Mouse (Mus musculus): ENCODE data around the gene P4hb. TPM values are rescaled to one million over a fixed set of nuclear protein-coding genes. Genes with fewer than 3 reads are reported as not detected.

Gene P4hb
- polyA plus RNA-seq, 1 experiment from 2014 or later, result 485 TPM

DNA sequence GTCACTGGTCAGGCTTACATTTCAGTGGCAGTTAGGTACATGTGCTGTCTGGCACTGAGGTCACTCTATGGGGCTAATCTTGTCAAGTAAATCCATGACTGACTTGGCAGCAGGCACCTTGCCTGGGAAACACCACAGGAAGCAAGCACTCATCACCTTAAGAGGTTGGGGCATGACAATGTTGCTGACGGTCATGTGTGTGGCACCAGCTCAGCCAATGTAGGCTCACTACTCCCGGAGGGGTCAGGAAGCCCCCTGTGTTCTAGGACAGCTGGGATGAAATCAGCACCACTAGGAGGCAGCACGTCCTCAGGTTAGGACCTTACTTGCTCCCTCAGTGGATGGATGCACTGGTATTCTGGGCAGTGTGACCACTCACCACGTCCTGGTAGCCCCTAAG lies 31.1 kb downstream of the P4hb start:
- H3K27ac ChIP-seq, result no peak overlapping the region
- no peak for DNase-seq (ENCODE audit: extremely low spot score, low spot score)
- peaks cover 44% of the 10 kb centered on the region for H3K36me3 ChIP-seq (replicated peaks)
- WGBS, result 41% methylated on average over 4 of the region's 4 CpGs
- peaks cover 29% of the 10 kb centered on the region for H3K4me1 ChIP-seq
- no peak overlapping the region for H3K4me3 ChIP-seq
- no peaks in the 10 kb centered on the region for H3K9me3 ChIP-seq
- peaks cover 5% of the 10 kb centered on the region; the same call in 1 of the 2 replicates for H3K27me3 ChIP-seq (ENCODE audit: poor library complexity, severe bottlenecking)

DNA sequence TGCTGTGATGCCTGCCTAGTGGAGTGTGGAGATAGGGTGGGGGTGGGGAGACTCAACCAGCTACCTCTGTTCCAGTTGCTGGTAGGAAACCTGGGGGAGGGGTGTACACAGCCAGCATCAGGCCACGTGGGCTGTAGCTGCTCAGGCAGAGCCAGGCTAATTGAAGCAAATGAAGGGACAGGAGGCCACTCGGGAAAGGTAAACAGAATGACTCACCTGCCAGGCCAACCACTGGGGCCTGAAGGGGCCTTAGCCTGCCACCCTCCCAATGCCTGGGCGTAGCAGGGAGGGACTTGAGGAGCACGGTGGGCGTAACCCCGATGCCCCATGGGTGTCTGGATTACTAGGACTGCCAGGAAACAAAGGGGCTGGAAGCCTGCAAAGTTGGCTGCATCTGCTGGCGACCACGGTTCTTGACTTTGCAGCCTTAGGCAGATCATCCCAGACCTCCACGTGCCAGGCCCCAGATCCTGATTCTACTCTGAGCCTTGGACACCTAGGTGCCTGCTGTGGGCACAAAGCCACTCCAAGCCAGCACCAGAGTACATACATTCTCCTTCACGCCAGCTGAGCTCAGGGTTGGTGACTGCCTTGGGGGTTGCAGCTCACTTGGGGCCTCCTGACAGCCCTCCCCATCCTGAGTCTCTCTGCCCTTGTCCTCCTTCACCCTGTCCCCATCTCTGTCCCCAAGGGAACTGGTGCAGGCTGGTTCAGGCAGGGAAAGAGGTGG lies 33.6 kb downstream of the P4hb start:
- H3K27ac ChIP-seq, result peak overlapping the region; percentile 75
- peaks cover 30% of the 10 kb centered on the region for H3K36me3 ChIP-seq (replicated peaks)
- peaks cover 14% of the 10 kb centered on the region for H3K27me3 ChIP-seq (ENCODE audit: poor library complexity, severe bottlenecking)
- peak overlapping the region; percentile 23; the same call in 1 of the 2 replicates for H3K4me3 ChIP-seq
- peaks cover 29% of the 10 kb centered on the region for H3K4me1 ChIP-seq
- no peak for DNase-seq (ENCODE audit: extremely low spot score, low spot score)
- H3K9me3 ChIP-seq, result no peaks in the 10 kb centered on the region
- 23% methylated on average over 10 of the region's 10 CpGs for WGBS

DNA sequence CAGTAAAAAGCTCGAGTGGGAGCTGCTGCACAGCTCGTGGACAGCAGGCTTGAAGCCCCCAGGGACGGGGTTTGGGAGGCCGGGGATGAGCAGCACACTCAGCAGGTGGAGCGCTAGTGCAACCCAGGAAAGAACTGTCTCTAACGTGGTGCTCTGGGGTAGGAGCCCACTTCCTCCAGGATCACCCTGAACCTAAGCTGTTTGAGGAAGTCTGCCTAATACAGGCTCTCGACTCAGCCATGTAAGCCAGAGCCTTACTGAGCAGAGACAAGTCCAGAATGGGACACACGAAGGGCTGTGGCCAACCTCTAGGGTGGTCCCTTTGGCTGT lies 34.1 kb downstream of the P4hb start:
- Histone ChIP-seq H3K27ac (peak overlapping the region; percentile 75), H3K36me3 (replicated peaks) (peaks cover 25% of the 10 kb centered on the region), H3K9me3 (no peaks in the 10 kb centered on the region), H3K4me3 (no peak overlapping the region), H3K4me1 (peaks cover 29% of the 10 kb centered on the region), H3K27me3 (ENCODE audit: poor library complexity, severe bottlenecking) (peaks cover 19% of the 10 kb centered on the region)
- DNase-seq (ENCODE audit: extremely low spot score, low spot score), result no peak
- whole genome bisulfite sequencing, result 59% methylated on average over 8 of the region's 8 CpGs

DNA sequence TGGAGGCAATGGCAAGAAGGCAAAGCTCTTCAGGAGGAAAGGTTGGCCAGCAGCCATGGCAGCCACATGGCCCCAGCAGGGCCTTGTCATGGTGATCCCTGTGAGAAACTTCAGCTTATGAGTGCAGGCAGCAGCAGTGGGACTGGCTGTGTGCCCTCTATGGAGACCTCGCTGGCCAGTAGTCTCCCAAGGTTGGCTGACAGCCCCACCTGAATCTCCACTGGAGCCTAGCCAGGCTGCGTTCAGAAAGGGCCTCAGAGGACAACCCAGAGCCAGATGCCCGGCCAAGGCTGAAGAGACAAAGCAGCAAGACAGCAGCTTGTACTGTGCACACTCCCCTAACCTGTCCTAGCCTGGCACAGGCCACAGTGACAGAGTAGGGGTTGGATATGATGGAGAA lies 34.6 kb downstream of the P4hb start:
- Histone ChIP-seq H3K4me3 (no peak overlapping the region), H3K27ac (peak overlapping the region; percentile 75), H3K4me1 (peaks cover 29% of the 10 kb centered on the region), H3K36me3 (replicated peaks) (peaks cover 21% of the 10 kb centered on the region), H3K9me3 (no peaks in the 10 kb centered on the region), H3K27me3 (ENCODE audit: poor library complexity, severe bottlenecking) (peaks cover 24% of the 10 kb centered on the region)
- 90% methylated on average over 3 of the region's 3 CpGs for WGBS
- no peak for DNase-seq (ENCODE audit: extremely low spot score, low spot score)

DNA sequence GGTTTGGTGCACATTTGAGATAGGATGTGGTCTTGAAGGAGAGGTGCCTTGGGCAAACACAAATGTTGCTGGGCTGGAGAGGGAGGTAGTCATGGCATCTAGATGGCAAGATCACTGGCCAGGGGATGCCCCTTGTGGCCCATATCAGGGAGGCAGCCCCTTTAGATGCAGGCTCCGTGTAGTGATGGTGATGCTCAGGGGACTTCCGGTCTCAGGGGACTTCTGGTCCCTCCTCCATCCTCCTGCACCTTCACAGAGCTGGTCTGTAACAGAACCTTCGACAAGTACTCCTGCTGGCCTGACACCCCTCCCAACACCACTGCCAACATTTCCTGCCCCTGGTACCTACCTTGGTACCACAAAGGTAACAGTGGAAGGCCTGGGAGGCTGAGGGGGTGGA lies 37.2 kb downstream of the P4hb start:
- WGBS, result 74% methylated on average over 3 of the region's 3 CpGs
- H3K4me1 ChIP-seq, result peaks cover 30% of the 10 kb centered on the region

DNA sequence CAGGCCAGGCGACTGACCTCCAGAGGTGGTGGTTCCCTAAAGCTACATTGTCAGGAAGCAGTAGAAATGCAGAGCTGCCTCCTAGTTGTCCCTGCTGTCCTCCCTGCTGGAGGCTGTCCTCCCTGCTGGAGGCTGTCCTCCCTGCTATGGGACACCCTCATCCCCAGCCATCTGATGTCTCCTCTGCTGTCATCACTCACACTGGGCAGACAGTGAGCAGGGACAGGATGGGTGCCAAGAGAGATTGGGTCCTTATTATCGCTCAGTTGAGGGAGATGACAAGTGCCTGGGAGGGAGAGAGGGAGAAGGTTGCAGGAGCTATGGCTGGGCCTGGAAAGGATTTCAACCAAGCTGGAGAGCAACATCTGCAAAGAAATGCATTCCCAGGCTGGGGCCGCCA lies 37.9 kb downstream of the P4hb start:
- 0 out of 2 replicates have a peak overlapping the region, but pooled peaks have one; percentile 21 for H3K27ac ChIP-seq
- no peaks in the 10 kb centered on the region for H3K36me3 ChIP-seq (replicated peaks)
- H3K4me3 ChIP-seq, result no peak overlapping the region
- DNase-seq (ENCODE audit: extremely low spot score, low spot score), result no peak
- peaks cover 57% of the 10 kb centered on the region for H3K27me3 ChIP-seq (ENCODE audit: poor library complexity, severe bottlenecking)
- WGBS, result 78% methylated on average over 3 of the region's 3 CpGs
- peaks cover 32% of the 10 kb centered on the region for H3K4me1 ChIP-seq
- no peaks in the 10 kb centered on the region for H3K9me3 ChIP-seq

More for the DNA sequence above, 37.2 kb downstream of the P4hb start:
- Histone ChIP-seq H3K9me3 (no peaks in the 10 kb centered on the region), H3K4me3 (no peak overlapping the region), H3K27me3 (ENCODE audit: poor library complexity, severe bottlenecking) (peaks cover 50% of the 10 kb centered on the region), H3K36me3 (replicated peaks) (no peaks in the 10 kb centered on the region), H3K27ac (no peak overlapping the region)
- no peak for DNase-seq (ENCODE audit: extremely low spot score, low spot score)

DNA sequence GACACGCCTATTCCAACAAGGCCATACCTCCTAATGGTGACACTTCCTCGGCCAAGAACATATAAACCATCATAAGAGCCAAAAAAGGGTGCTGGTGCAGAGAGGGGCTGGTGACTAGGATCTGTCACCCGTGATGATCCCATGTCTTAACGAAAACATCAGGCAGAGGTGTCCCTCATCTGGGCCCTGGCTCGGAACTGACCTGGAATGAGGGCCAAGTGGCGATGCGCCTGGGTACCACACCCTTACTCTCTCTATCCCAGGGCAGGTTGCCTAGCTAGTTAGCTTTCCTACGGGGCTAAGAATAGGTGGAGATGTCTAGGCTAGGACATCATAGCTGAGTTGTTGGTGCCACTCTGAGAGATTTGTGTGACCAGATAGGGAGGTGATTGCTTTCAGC lies 39.0 kb downstream of the P4hb start:
- DNase-seq (ENCODE audit: extremely low spot score, low spot score), result no peak
- peaks cover 67% of the 10 kb centered on the region for H3K27me3 ChIP-seq (ENCODE audit: poor library complexity, severe bottlenecking)
- peaks cover 25% of the 10 kb centered on the region for H3K4me1 ChIP-seq
- no peak overlapping the region for H3K4me3 ChIP-seq
- no peaks in the 10 kb centered on the region for H3K36me3 ChIP-seq (replicated peaks)
- H3K9me3 ChIP-seq, result no peaks in the 10 kb centered on the region
- WGBS, result 89% methylated on average over 8 of the region's 8 CpGs
- no peak overlapping the region for H3K27ac ChIP-seq

DNA sequence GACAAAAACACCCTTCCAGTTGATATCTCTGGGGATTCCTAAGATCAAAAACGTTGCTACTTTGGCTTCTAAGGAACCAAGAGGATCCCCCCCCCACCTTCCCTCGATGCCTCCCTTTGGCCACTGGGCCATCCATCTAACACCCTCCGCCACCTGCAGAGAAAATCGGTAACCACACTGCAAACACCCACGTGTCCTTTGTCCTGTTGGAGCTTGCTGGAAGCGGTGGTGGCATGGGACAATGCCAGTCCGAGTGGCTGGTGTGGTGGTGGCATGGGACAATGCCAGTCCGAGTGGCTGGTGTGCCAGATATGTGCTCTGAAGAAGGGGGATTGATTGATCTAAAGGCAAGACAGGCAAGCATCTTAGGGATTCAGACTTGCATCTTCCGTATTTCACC lies 41.4 kb downstream of the P4hb start:
- peaks cover 81% of the 10 kb centered on the region for H3K27me3 ChIP-seq (ENCODE audit: poor library complexity, severe bottlenecking)
- DNase-seq (ENCODE audit: extremely low spot score, low spot score), result no peak
- H3K9me3 ChIP-seq, result no peaks in the 10 kb centered on the region
- H3K4me3 ChIP-seq, result no peak overlapping the region
- H3K36me3 ChIP-seq (replicated peaks), result no peaks in the 10 kb centered on the region
- peaks cover 19% of the 10 kb centered on the region for H3K4me1 ChIP-seq
- no peak overlapping the region for H3K27ac ChIP-seq
- 33% methylated on average over 9 of the region's 9 CpGs for WGBS

DNA sequence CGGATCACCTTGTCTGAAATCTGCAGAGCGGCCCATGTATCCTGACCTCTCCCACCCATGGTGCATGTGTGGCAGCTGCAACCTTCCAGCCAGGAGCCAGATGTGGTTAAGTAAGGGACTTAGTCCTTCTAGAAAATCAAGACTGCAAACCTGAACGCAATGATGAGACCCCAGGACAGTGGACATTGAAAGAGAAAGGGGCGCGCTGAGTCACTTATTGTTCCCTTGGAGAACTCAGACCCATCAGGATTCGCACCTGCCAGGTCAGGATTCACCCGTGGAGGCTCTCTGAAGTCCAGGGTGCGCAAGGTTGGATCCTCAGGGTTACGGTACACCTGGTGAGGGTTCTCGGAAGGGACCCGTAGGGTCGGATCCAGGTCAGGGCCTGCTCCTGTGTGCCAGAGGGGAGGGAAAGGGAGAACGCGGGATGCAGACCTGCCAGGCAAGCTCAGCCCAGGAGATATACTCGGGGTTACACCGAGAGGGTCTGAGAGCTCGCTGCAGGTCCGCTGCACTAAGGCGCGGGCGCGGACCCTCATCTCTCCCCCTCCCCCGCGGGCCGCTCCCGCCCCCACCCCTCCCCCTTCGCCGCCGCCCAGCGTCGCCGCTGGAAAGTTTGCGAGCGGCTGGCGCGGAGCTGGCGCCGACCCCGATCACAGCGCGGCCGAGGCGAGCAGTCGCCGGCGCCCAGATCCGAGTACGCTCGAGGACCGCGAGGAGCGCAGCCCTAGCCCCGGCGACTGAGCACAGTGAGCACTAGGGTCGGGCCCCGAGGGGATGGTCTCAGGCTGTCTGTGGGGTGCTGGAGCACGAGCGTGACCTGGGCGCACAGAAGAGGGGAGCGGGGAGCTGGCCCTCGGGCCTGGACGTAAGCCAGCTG lies 42.7 kb downstream of the P4hb start, which contains the start of gene Gcgr:
Gene Gcgr, plus strand, starts transcription at position 615 of the 880 bp plus-strand sequence.
- DNase-seq (ENCODE audit: extremely low spot score, low spot score), result peak; percentile 35
- no peaks in the 10 kb centered on the region for H3K9me3 ChIP-seq
- H3K4me3 ChIP-seq, result peak within 1 kb of the TSS; percentile 50
- H3K36me3 ChIP-seq (replicated peaks), result no peaks in the 10 kb centered on the region
- peak within 1 kb of the TSS; percentile 65; the same call in 1 of the 2 replicates for H3K27ac ChIP-seq
- WGBS, result 7% methylated on average over 61 of the region's 62 CpGs
- peaks cover 19% of the 10 kb centered on the region for H3K4me1 ChIP-seq
- H3K27me3 ChIP-seq (ENCODE audit: poor library complexity, severe bottlenecking), result peaks cover 81% of the 10 kb centered on the region

DNA sequence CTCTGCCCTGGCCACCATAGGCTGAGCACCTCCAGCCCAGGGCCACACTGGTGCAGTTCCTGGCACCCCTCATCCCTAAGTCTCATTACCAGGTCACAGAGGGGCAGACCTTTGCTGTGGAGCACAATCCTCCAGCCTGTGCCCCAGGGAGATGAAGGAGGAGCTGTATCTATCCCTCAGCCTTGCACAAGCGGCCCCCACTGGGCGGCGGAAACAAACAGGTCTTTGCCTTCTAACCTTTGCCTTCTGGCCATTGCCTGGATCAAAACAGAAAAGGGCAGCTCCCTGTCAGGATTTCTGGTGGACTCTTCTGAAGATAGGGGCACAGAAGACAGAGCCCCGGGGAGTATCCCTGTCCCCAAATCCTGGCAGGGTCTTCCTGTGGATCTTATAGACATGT lies 44.1 kb downstream of the P4hb start:
- no peak overlapping the region for H3K4me3 ChIP-seq
- no peaks in the 10 kb centered on the region for H3K9me3 ChIP-seq
- DNase-seq (ENCODE audit: extremely low spot score, low spot score), result no peak
- WGBS, result 53% methylated on average over 4 of the region's 4 CpGs
- peaks cover 19% of the 10 kb centered on the region for H3K4me1 ChIP-seq
- H3K27ac ChIP-seq, result no peak overlapping the region
- no peaks in the 10 kb centered on the region for H3K36me3 ChIP-seq (replicated peaks)
- H3K27me3 ChIP-seq (ENCODE audit: poor library complexity, severe bottlenecking), result peaks cover 67% of the 10 kb centered on the region

DNA sequence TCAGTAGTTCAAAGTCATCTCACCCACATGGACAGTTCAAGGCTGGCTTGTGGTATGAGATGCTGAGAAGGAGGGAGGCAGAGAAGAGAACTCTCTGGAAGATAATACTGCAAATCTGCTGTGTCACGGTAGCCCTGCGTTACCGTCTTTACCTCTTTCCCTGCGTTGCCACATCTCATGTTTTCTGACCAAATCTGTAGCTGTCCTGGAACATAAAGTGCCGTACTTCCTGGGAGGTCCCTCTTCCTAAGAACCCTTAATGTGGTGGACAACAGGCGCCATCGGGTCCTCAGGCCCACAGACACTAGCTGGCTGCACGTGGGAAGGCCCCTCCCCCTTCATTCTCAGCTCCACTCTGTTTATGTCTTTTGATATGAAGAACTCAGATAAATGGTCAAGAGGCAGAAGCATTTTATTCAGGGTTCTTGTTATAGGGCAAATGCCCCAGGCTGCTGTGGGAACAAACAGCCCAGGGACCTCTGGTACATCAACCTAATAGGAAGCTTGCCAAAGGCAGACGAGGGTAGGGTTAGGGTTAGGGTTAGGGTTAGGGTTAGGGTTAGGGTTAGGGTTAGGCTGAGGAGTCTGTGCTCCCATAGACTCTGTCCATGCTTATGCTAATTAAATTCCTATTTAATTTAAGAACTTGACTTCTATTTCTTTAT lies 45.2 kb downstream of the P4hb start:
- H3K27me3 ChIP-seq (ENCODE audit: poor library complexity, severe bottlenecking), result peaks cover 56% of the 10 kb centered on the region

DNA sequence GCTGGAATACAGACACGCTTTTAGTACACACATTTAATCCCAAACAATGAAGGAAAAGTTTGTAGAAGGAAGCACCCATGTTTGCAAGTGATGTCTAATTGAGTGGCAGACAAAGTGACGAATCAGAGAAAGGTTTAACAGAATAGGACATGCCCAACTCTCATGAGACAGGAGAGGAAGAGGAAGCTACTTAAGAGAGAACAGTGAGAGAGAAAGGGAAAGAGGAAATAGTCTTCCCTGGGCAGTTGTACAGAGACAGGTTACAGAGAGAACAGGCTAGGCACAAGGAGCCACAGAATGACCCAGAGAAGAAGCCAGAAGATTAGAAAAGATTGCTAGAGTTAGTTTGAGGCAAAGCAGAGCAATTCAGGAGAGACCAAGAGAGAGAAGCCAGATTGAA lies 47.1 kb downstream of the P4hb start:
- 80% methylated on average over 2 of the region's 2 CpGs for WGBS

More for the DNA sequence above, 45.2 kb downstream of the P4hb start:
- Histone ChIP-seq H3K36me3 (replicated peaks) (no peaks in the 10 kb centered on the region), H3K9me3 (no peaks in the 10 kb centered on the region), H3K4me1 (peaks cover 19% of the 10 kb centered on the region), H3K27ac (no peak overlapping the region), H3K4me3 (no peak overlapping the region)
- DNase-seq (ENCODE audit: extremely low spot score, low spot score), result no peak
- 85% methylated on average over 9 of the region's 9 CpGs for WGBS

More for the DNA sequence above, 47.1 kb downstream of the P4hb start:
- Histone ChIP-seq H3K4me3 (no peak overlapping the region), H3K4me1 (peaks cover 15% of the 10 kb centered on the region), H3K9me3 (no peaks in the 10 kb centered on the region), H3K27me3 (ENCODE audit: poor library complexity, severe bottlenecking) (peaks cover 37% of the 10 kb centered on the region), H3K36me3 (replicated peaks) (no peaks in the 10 kb centered on the region), H3K27ac (no peak overlapping the region)
- no peak for DNase-seq (ENCODE audit: extremely low spot score, low spot score)
